Mouse (Mus musculus) brain, embryonic 14.5 days (tissue): ENCODE measurements at regions not wholly inside any gene's neighbourhood (a gene's known extent, or its start where the extent isn't known, plus 50 kb on each side); places are given as distances from the start of the nearest gene placed in this dataset.

Experiments
- CTCF ChIP-seq: fragments of 200-500 bp; IDR thresholded peaks from 2 replicates; pipeline ENCODE4 v1.5.1; 2012; ENCODE audit warnings: inconsistent platforms, mild to moderate bottlenecking, moderate library complexity, borderline replicate concordance; ENCODE audit not compliant: insufficient read depth, insufficient read length; ENCODE audit errors: extremely low read depth
- POLR2A ChIP-seq: fragments of 200-500 bp; IDR thresholded peaks from 2 replicates; pipeline ENCODE4 v1.6.1; 2012; ENCODE audit warnings: mild to moderate bottlenecking, inconsistent platforms, borderline replicate concordance; ENCODE audit not compliant: poor library complexity, insufficient read depth, insufficient read length, severe bottlenecking; ENCODE audit errors: extremely low read depth

DNA sequence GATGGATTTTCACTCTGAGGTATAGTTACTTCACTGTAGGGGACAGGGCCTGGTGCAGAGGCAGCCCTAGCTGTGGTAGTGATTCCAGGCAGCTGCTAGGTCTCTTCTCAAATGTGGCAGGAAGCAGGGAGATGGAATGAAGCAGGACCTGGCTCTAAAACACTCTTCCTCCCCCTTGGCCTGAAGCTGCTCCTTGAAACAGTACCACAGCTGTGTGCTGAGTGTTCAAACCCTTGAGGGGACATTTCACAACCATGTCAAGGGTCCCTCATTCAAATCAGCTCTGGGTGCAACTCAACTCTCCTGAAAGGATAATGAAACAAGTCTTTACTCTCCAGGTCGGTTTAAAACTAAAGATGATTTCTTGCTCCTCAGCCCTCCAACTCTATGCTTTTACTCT is 317.6 kb downstream of the Irs2 start:
- no peak for TF ChIP-seq CTCF
- TF ChIP-seq POLR2A = no peak
